Mouse (Mus musculus) brain, embryonic 14.5 days (tissue): ENCODE measurements around the gene Armc8. TPM values are rescaled to one million over a fixed set of nuclear protein-coding genes. Genes with fewer than 3 reads are reported as not detected.
"Not testable (repeated sequence)": the region's sequence is repeated elsewhere in the genome, so short reads cannot be mapped to it uniquely, and the experiment has no call there.

Experiments used
- DNase-seq: peaks from one replicate; pipeline ENCODE4 v3.0.0-alpha.2; 2011; ENCODE audit warnings: low read depth
- CTCF ChIP-seq: fragments of 200-500 bp; IDR thresholded peaks from 2 replicates; pipeline ENCODE4 v1.5.1; 2012; ENCODE audit warnings: inconsistent platforms, mild to moderate bottlenecking, moderate library complexity, borderline replicate concordance; ENCODE audit not compliant: insufficient read depth, insufficient read length; ENCODE audit errors: extremely low read depth
- POLR2A ChIP-seq: fragments of 200-500 bp; IDR thresholded peaks from 2 replicates; pipeline ENCODE4 v1.6.1; 2012; ENCODE audit warnings: mild to moderate bottlenecking, inconsistent platforms, borderline replicate concordance; ENCODE audit not compliant: poor library complexity, insufficient read depth, insufficient read length, severe bottlenecking; ENCODE audit errors: extremely low read depth
- polyA plus RNA-seq: library from polyadenylated mRNA; depleted of rRNA; stranded (reverse); fragments of >200 nt; gene quantifications from 2 replicates; pipeline ENCODE4 v1.2.3, GENCODE M21; 2012; rRNA removed

Armc8 gene
- polyA plus RNA-seq: 54.8 and 57.7 TPM in 2 replicates

DNA sequence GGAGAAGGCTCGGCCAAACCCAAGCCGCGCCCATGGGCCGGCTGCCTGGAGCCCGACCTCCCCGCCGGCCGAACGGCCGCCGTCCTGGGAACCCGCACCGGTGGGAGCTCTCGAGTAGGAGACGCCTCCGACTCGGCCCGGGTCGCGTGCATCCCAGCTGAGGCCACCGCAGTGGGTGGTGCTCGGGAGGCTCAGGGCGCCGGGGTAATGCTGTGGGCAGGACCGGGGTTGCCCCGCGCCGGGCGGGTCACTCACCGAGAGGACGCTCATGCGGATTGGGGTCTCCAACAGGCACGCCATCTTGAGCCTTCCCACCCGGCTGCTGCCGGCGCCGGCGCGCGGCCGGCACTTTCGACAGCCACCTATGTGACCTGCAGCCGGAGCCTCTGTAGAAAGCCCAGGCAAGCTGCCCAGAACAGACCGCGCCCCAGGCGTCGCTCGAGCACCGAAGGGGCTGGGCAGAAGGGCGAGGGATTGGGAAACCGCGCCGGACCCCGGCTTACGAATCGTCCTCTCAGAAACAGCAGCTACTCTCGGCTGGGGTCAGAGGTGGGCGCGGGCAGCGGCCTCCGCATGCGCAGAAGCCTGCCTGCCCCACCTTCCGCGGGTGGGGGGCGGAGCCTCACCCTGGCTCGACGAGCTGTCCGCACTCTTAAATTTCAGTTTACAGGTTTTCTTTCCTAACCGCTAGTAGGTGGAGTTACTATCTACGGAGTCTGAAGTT, at the start of gene Armc8:
Gene Armc8, minus strand, starts transcription at position 553 of the 724 bp plus-strand sequence.
- peak; percentile 95 for DNase-seq
- no peak for TF ChIP-seq CTCF
- TF ChIP-seq POLR2A: peak; percentile 63; the same call in 1 of the 2 replicates

- TF ChIP-seq CTCF (no peak), POLR2A (no peak)
- no peak for DNase-seq
Observed at GRCm38 (mm10) chr9:99612202-99612601, 43.5 kb upstream of the Armc8 start, which contains the start of gene A4gnt. TSS of gene A4gnt (plus strand) at chr9:99612502.

DNA sequence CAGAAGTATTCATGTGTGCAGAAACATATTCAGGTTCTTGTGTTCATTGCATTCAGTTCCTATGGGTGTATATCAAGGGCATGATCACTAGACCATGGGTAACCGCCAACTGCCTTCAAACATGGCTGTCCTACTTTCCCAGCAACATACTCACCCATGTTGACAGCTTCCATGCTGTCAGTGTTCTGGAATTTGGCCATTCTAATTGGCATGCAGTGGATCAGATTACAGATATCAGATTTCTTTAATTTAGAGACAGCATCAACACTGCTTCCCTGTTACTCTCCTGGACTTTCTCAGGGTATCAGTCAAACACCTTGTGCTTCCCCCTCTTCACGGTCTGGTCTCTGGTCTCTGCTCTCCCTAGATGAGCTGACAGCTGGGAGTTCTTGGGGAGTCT, 34.9 kb upstream of the Armc8 start:
- TF ChIP-seq CTCF: no peak
- TF ChIP-seq POLR2A: no peak
- no peak for DNase-seq

DNA sequence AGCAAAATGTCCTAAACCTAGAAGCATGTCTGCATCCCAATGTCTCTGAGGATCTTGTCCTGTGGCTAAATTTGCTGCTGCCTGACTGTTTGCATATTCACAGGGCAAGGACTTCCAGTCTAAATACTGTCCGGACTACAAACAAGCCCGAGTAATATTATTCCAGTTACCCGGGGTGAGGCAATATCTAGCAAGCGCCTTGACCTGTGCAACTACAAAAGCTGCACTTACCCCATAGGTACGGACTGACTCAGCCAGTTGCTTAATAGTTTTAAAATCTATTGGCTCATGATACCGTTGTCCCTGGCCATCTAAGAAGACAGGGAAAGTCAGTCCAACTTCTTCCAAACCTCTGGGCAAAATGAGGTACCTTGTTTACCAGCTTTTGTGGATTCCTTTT, 30.4 kb upstream of the Armc8 start:
- DNase-seq: not testable (repeated sequence)

- no peak for DNase-seq
- TF ChIP-seq POLR2A: no peak
- TF ChIP-seq CTCF: no peak
Observed at GRCm38 (mm10) chr9:99591144-99591543, 22.4 kb upstream of the Armc8 start.

GRCm38 (mm10) chr9:99587505-99588202, 19.0 kb upstream of the Armc8 start:
- TF ChIP-seq POLR2A: no peak
- TF ChIP-seq CTCF: peak; percentile 85; the same call in 1 of the 2 replicates
- DNase-seq: peak; percentile 55

DNA sequence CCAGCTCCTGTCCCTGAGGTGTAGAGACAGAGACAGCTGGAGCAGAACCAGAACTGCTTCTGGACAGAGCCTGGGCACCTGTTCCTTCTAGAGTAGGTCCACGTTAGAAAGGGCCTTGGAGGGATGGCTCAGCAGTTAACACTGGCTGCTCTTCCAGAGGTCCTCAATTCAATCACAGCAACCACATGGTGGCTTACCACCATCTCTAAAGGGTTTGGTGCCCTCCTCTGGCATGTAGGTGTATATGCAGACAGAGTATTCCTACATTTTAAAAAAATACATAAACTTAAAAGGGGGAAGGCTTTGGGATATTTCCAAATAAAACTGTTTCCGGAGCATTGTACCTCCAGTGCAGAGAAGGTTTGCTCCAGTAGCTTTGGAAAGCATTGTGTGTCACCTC, 12.0 kb upstream of the Armc8 start:
- DNase-seq: peak; percentile 80

GRCm38 (mm10) chr9:99575677-99576480, 7.2 kb upstream of the Armc8 start, which contains the start of gene Dbr1:
TSS of gene Dbr1 (plus strand) at chr9:99575799.
- TF ChIP-seq POLR2A (peak; percentile 79; the same call in 1 of the 2 replicates), CTCF (no peak)
- peak; percentile 95 for DNase-seq

More for the DNA sequence above, 12.0 kb upstream of the Armc8 start:
- TF ChIP-seq POLR2A: no peak
- peak; percentile 56; the same call in 1 of the 2 replicates for TF ChIP-seq CTCF

- TF ChIP-seq CTCF (no peak), POLR2A (no peak)
- DNase-seq: no peak
Observed at GRCm38 (mm10) chr9:99569071-99569397, 335 bp upstream of the Armc8 start.

GRCm38 (mm10) chr9:99568023-99568346, 714 bp downstream of the Armc8 start:
- peak; percentile 63 for DNase-seq
- TF ChIP-seq CTCF (no peak), POLR2A (no peak)

DNA sequence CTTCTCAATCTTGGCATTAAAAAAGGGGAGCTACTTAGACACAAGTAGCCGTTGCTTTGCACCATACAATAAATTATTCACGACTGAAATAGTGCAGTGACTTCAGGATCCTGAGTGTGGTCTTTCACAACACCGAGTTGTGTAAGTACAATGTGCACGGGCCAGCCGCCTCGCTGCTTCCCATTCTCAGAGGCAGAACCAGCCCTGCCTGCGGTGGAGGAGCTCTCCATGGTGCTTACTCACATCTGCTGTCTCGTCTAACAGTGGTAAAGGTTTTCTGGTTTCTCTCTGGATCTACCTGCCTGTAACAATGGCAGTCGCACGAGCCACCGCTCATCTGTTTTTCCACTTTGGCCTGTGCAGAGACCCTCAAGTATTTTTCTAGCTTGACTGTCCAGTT, 5.0 kb downstream of the Armc8 start:
- peak; percentile 19 for DNase-seq
- TF ChIP-seq CTCF (no peak), POLR2A (no peak)

DNA sequence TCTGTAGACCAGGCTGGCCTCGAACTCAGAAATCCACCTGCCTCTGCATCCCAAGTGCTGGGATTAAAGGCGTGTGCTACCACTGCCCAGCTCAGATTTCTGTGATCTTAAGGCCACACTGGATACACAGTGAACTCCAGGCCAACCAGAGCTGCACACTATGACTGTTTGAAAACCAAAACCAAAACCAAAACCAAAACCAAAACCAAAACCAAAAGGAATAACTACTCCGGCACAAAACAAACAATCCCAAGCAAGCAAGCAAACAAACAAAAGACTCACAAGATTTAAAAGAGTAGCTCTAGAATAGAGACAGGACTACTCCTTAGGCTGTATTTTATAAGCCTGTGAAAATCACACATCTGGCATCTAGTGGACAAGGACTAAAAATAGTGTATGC, 8.3 kb downstream of the Armc8 start:
- no peak for DNase-seq
- no peak for TF ChIP-seq POLR2A
- TF ChIP-seq CTCF: no peak

GRCm38 (mm10) chr9:99559557-99559904, 9.2 kb downstream of the Armc8 start:
- no peak for TF ChIP-seq POLR2A
- TF ChIP-seq CTCF: no peak
- no peak for DNase-seq
